Mouse (Mus musculus): ENCODE measurements around the gene Ucp2. TPM values are rescaled to one million over a fixed set of nuclear protein-coding genes. Genes with fewer than 3 reads are reported as not detected.

Gene Ucp2
- total RNA-seq, 1 experiment: 46.9 TPM

- no peaks in the 10 kb centered on the region for H3K9me3 ChIP-seq (ENCODE audit: control insufficient read depth, insufficient read depth, low read depth, low read length)
- in situ Hi-C loops (cut with MboI; ENCODE audit: low sequenced_read_pairs in 2 of 2, unreplicated experiment in 2 of 2): no loop called here
- H3K4me1 ChIP-seq (ENCODE audit: control insufficient read depth in 2 of 2, insufficient read depth in 2 of 2, low read length in 2 of 2, poor library complexity in 1 of 2): peaks cover 6 to 50% of the 10 kb centered on the region in 2 experiments; a peak in 3 of 4 replicates
- H3K4me3 ChIP-seq (ENCODE audit: insufficient read depth in 1 of 2, low read depth in 1 of 2, low read length in 2 of 2, poor library complexity in 1 of 2, severe bottlenecking in 1 of 2): no peak overlapping the region
- no peak for TF ChIP-seq ZC3H11A (IDR thresholded peaks at IDR 0.05; ENCODE audit: borderline replicate concordance, low read depth, low read length)
- TF ChIP-seq CHD2 (IDR thresholded peaks at IDR 0.05; ENCODE audit: low read depth, low read length): no peak
- TF ChIP-seq HCFC1 (IDR thresholded peaks at IDR 0.05; ENCODE audit: borderline replicate concordance, insufficient read depth, low read length): no peak
- TF ChIP-seq ZNF384 (IDR thresholded peaks at IDR 0.05; ENCODE audit: low read depth, low read length): no peak
- no peak for TF ChIP-seq MAFK (IDR thresholded peaks at IDR 0.05; ENCODE audit: insufficient read depth, low read depth, low read length)
- H3K36me3 ChIP-seq (ENCODE audit: control insufficient read depth, insufficient read depth, low read length, poor library complexity, severe bottlenecking): peaks cover 51% of the 10 kb centered on the region
- no peak for DNase-seq (ENCODE audit: low read depth, low spot score)
- H3K9ac ChIP-seq (ENCODE audit: insufficient read depth, low read depth, low read length, poor library complexity, severe bottlenecking): no peak overlapping the region
- H3K27ac ChIP-seq (ENCODE audit: insufficient read depth, low read depth, low read length, poor library complexity, severe bottlenecking): peak overlapping the region; percentile 19; the same call in 1 of the 2 replicates
Measured at GRCm38 (mm10) chr7:100499465-100499864, 6.3 kb downstream of the Ucp2 start.

- in situ Hi-C loops (cut with MboI; ENCODE audit: low sequenced_read_pairs in 2 of 2, unreplicated experiment in 2 of 2): no loop called here
- peaks cover 43% of the 10 kb centered on the region for H3K36me3 ChIP-seq (ENCODE audit: control insufficient read depth, insufficient read depth, low read length, poor library complexity, severe bottlenecking)
- peak overlapping the region; percentile 86 for H3K27ac ChIP-seq (ENCODE audit: insufficient read depth, low read depth, low read length, poor library complexity, severe bottlenecking)
- no peak for DNase-seq (ENCODE audit: low read depth, low spot score)
- H3K9ac ChIP-seq (ENCODE audit: insufficient read depth, low read depth, low read length, poor library complexity, severe bottlenecking): peak overlapping the region; percentile 14; the same call in 1 of the 2 replicates
- H3K4me1 ChIP-seq (ENCODE audit: control insufficient read depth in 2 of 2, insufficient read depth in 2 of 2, low read length in 2 of 2, poor library complexity in 1 of 2): peaks cover 6 to 51% of the 10 kb centered on the region in 2 experiments; a peak in 3 of 4 replicates
- no peak for TF ChIP-seq ZNF384 (IDR thresholded peaks at IDR 0.05; ENCODE audit: low read depth, low read length)
- TF ChIP-seq MAFK (IDR thresholded peaks at IDR 0.05; ENCODE audit: insufficient read depth, low read depth, low read length): no peak
- TF ChIP-seq CHD2 (IDR thresholded peaks at IDR 0.05; ENCODE audit: low read depth, low read length): no peak
- no peak for TF ChIP-seq HCFC1 (IDR thresholded peaks at IDR 0.05; ENCODE audit: borderline replicate concordance, insufficient read depth, low read length)
- no peak for TF ChIP-seq ZC3H11A (IDR thresholded peaks at IDR 0.05; ENCODE audit: borderline replicate concordance, low read depth, low read length)
- H3K9me3 ChIP-seq (ENCODE audit: control insufficient read depth, insufficient read depth, low read depth, low read length): no peaks in the 10 kb centered on the region
- no peak overlapping the region for H3K4me3 ChIP-seq (ENCODE audit: insufficient read depth in 1 of 2, low read depth in 1 of 2, low read length in 2 of 2, poor library complexity in 1 of 2, severe bottlenecking in 1 of 2)
Measured at GRCm38 (mm10) chr7:100500276-100500977, 7.3 kb downstream of the Ucp2 start.

GRCm38 (mm10) chr7:100501027-100501843, 8.1 kb downstream of the Ucp2 start:
- H3K4me1 ChIP-seq (ENCODE audit: control insufficient read depth in 2 of 2, insufficient read depth in 2 of 2, low read length in 2 of 2, poor library complexity in 1 of 2): peaks cover 6 to 49% of the 10 kb centered on the region in 2 experiments; a peak in 3 of 4 replicates
- peak overlapping the region; percentile 86 for H3K27ac ChIP-seq (ENCODE audit: insufficient read depth, low read depth, low read length, poor library complexity, severe bottlenecking)
- TF ChIP-seq CHD2 (IDR thresholded peaks at IDR 0.05; ENCODE audit: low read depth, low read length) (no peak), ZC3H11A (IDR thresholded peaks at IDR 0.05; ENCODE audit: borderline replicate concordance, low read depth, low read length) (no peak), HCFC1 (IDR thresholded peaks at IDR 0.05; ENCODE audit: borderline replicate concordance, insufficient read depth, low read length) (no peak), MAFK (IDR thresholded peaks at IDR 0.05; ENCODE audit: insufficient read depth, low read depth, low read length) (no peak), ZNF384 (IDR thresholded peaks at IDR 0.05; ENCODE audit: low read depth, low read length) (no peak)
- no peaks in the 10 kb centered on the region for H3K9me3 ChIP-seq (ENCODE audit: control insufficient read depth, insufficient read depth, low read depth, low read length)
- no peak for DNase-seq (ENCODE audit: low read depth, low spot score)
- in situ Hi-C loops (cut with MboI; ENCODE audit: low sequenced_read_pairs in 2 of 2, unreplicated experiment in 2 of 2): no loop called here
- H3K4me3 ChIP-seq (ENCODE audit: insufficient read depth in 1 of 2, low read depth in 1 of 2, low read length in 2 of 2, poor library complexity in 1 of 2, severe bottlenecking in 1 of 2): no peak overlapping the region
- H3K9ac ChIP-seq (ENCODE audit: insufficient read depth, low read depth, low read length, poor library complexity, severe bottlenecking): peak overlapping the region; percentile 34; the same call in 1 of the 2 replicates
- peaks cover 38% of the 10 kb centered on the region for H3K36me3 ChIP-seq (ENCODE audit: control insufficient read depth, insufficient read depth, low read length, poor library complexity, severe bottlenecking)

GRCm38 (mm10) chr7:100501844-100502373, 8.8 kb downstream of the Ucp2 start:
- in situ Hi-C loops (cut with MboI; ENCODE audit: low sequenced_read_pairs in 2 of 2, unreplicated experiment in 2 of 2): no loop called here
- Histone ChIP-seq H3K36me3 (ENCODE audit: control insufficient read depth, insufficient read depth, low read length, poor library complexity, severe bottlenecking) (peaks cover 32% of the 10 kb centered on the region), H3K4me1 (ENCODE audit: control insufficient read depth in 2 of 2, insufficient read depth in 2 of 2, low read length in 2 of 2, poor library complexity in 1 of 2) (peaks cover 6 to 47% of the 10 kb centered on the region in 2 experiments), H3K9me3 (ENCODE audit: control insufficient read depth, insufficient read depth, low read depth, low read length) (no peaks in the 10 kb centered on the region), H3K27ac (ENCODE audit: insufficient read depth, low read depth, low read length, poor library complexity, severe bottlenecking) (peak overlapping the region; percentile 86), H3K9ac (ENCODE audit: insufficient read depth, low read depth, low read length, poor library complexity, severe bottlenecking) (peak overlapping the region; percentile 34; the same call in 1 of the 2 replicates), H3K4me3 (ENCODE audit: insufficient read depth in 1 of 2, low read depth in 1 of 2, low read length in 2 of 2, poor library complexity in 1 of 2, severe bottlenecking in 1 of 2) (no peak overlapping the region)
- no peak for TF ChIP-seq ZNF384 (IDR thresholded peaks at IDR 0.05; ENCODE audit: low read depth, low read length)
- TF ChIP-seq MAFK (IDR thresholded peaks at IDR 0.05; ENCODE audit: insufficient read depth, low read depth, low read length): no peak
- no peak for TF ChIP-seq ZC3H11A (IDR thresholded peaks at IDR 0.05; ENCODE audit: borderline replicate concordance, low read depth, low read length)
- TF ChIP-seq CHD2 (IDR thresholded peaks at IDR 0.05; ENCODE audit: low read depth, low read length): 0 out of 2 replicates have a peak, but pooled peaks have one; percentile 22
- DNase-seq (ENCODE audit: low read depth, low spot score): no peak

Data from ES-E14 (cell line).